Mouse (Mus musculus) forebrain, postnatal 0 days (tissue): ENCODE data around the gene Gm9821. TPM values are rescaled to one million over a fixed set of nuclear protein-coding genes. Genes with fewer than 3 reads are reported as not detected.
A peak's percentile ranks its signal among the peaks of the same experiment; 100 is the strongest.

Experiments used
- ATAC-seq: fragments of 200-750 bp; cut with Nextera tagmentation; 2 replicates; pipeline ENCODE4 v1.8.0; 2017; ENCODE audit warnings: mild to moderate bottlenecking, moderate library complexity
- DNase-seq: peaks from one replicate; pipeline ENCODE4 v3.0.0-alpha.2; 2015
- H3K27ac ChIP-seq: fragments of 300-500 bp; sonication (generic); 2 replicates; pipeline ENCODE4 v1.5.1; 2014; ENCODE audit warnings: low read depth, mild to moderate bottlenecking, antibody characterized with exemption, low read length, moderate library complexity, mixed read lengths
- H3K27me3 ChIP-seq: fragments of 300-500 bp; sonication (generic); 2 replicates; pipeline ENCODE4 v1.6.1; 2014; ENCODE audit warnings: mild to moderate bottlenecking, low read length, mixed read lengths; ENCODE audit not compliant: insufficient read depth
- H3K36me3 ChIP-seq: fragments of 300-500 bp; sonication (generic); 2 replicates; pipeline ENCODE4 v1.6.1; 2014; ENCODE audit warnings: mild to moderate bottlenecking, moderate library complexity; ENCODE audit not compliant: insufficient read depth
- H3K4me1 ChIP-seq: fragments of 300-500 bp; sonication (generic); 2 replicates; pipeline ENCODE4 v1.6.1; 2014; ENCODE audit warnings: antibody characterized with exemption; ENCODE audit not compliant: insufficient read depth
- H3K4me2 ChIP-seq: fragments of 300-500 bp; sonication (generic); 2 replicates; pipeline ENCODE4 v1.6.1; 2014; ENCODE audit warnings: low read depth, mild to moderate bottlenecking, moderate library complexity
- H3K4me3 ChIP-seq: fragments of 300-500 bp; sonication (generic); 2 replicates; pipeline ENCODE4 v1.5.1; 2014; ENCODE audit warnings: low read depth, low read length, mixed read lengths
- H3K9ac ChIP-seq: fragments of 300-500 bp; sonication (generic); 2 replicates; pipeline ENCODE4 v1.6.1; 2014; ENCODE audit warnings: mild to moderate bottlenecking
- H3K9me3 ChIP-seq: fragments of 300-500 bp; sonication (generic); 2 replicates; pipeline ENCODE4 v1.6.1; 2016; ENCODE audit warnings: low read length
- CTCF ChIP-seq: sonication (generic); IDR thresholded peaks from 2 replicates; pipeline ENCODE4 v1.5.1; 2016; ENCODE audit warnings: antibody characterized with exemption, control low read depth, low read depth
- WGBS: fragments of 180-500 bp; shearing (Covaris S2); extraction: QIAGEN DNeasy Blood & Tissue Kit; methylation state at CpG from one replicate; pipeline ENCODE4 v1.1.7; 2014; 5-methylcytosine and 5-hydroxymethylcytosine counted together
- polyA plus RNA-seq: library from polyadenylated mRNA; unstranded; fragments of >200 nt; fragmentation: Nextera tagmentation; extraction: Ambion mirVana; gene quantifications from 2 replicates; pipeline ENCODE4 v1.2.1, GENCODE M21; 2015
- total RNA-seq: library from RNA; depleted of rRNA; stranded (reverse); fragments of >200 nt; gene quantifications from 2 replicates; pipeline ENCODE4 v1.2.3, GENCODE M21; 2014

Gene Gm9821
- total and polyA plus RNA-seq, 2 experiments from 2014 or later: not detected

GRCm38 (mm10) chr2:91973416-91974135, 28.1 kb downstream of the Gm9821 start:
- H3K36me3 ChIP-seq: no peaks in the 10 kb centered on the region
- no peak for DNase-seq
- H3K4me2 ChIP-seq: no peak overlapping the region; the same call in 1 of the 2 replicates
- H3K9ac ChIP-seq: no peak overlapping the region
- ATAC-seq: no peak
- no peak for TF ChIP-seq CTCF
- peaks cover 10% of the 10 kb centered on the region for H3K27me3 ChIP-seq
- H3K27ac ChIP-seq: no peak overlapping the region
- no peaks in the 10 kb centered on the region for H3K9me3 ChIP-seq
- peaks cover 28% of the 10 kb centered on the region for H3K4me1 ChIP-seq
- WGBS: 34% methylated on average over 7 of the region's 7 CpGs
- H3K4me3 ChIP-seq: no peak overlapping the region

- WGBS: 3% methylated on average over 78 of the region's 79 CpGs
- no peak for DNase-seq
- Histone ChIP-seq H3K4me2 (peak within 1 kb of the TSS; percentile 53), H3K9ac (peak within 1 kb of the TSS; percentile 55), H3K27me3 (peaks cover 10% of the 10 kb centered on the region), H3K36me3 (no peaks in the 10 kb centered on the region), H3K9me3 (no peaks in the 10 kb centered on the region), H3K27ac (0 out of 2 replicates have a peak within 1 kb of the TSS, but pooled peaks have one; percentile 21), H3K4me3 (peak within 1 kb of the TSS; percentile 45), H3K4me1 (peaks cover 30% of the 10 kb centered on the region)
- peak; percentile 53 for ATAC-seq
- no peak for TF ChIP-seq CTCF
Observed at GRCm38 (mm10) chr2:91975581-91976541, 30.4 kb downstream of the Gm9821 start, which contains the start of gene Dgkz. Gene Dgkz, minus strand, starts transcription at chr2:91975864.

GRCm38 (mm10) chr2:91977960-91978359, 32.5 kb downstream of the Gm9821 start:
- peaks cover 10% of the 10 kb centered on the region for H3K27me3 ChIP-seq
- ATAC-seq: no peak
- H3K4me1 ChIP-seq: peaks cover 17% of the 10 kb centered on the region
- H3K4me2 ChIP-seq: no peak overlapping the region
- H3K9ac ChIP-seq: no peak overlapping the region
- no peak for TF ChIP-seq CTCF
- H3K27ac ChIP-seq: no peak overlapping the region
- H3K36me3 ChIP-seq: no peaks in the 10 kb centered on the region
- 85% methylated on average over 4 of the region's 4 CpGs for WGBS
- DNase-seq: no peak
- no peak overlapping the region for H3K4me3 ChIP-seq
- no peaks in the 10 kb centered on the region for H3K9me3 ChIP-seq

- Histone ChIP-seq H3K4me2 (no peak overlapping the region), H3K27me3 (peaks cover 10% of the 10 kb centered on the region), H3K27ac (no peak overlapping the region), H3K4me3 (no peak overlapping the region), H3K36me3 (no peaks in the 10 kb centered on the region), H3K4me1 (peaks cover 17% of the 10 kb centered on the region), H3K9me3 (no peaks in the 10 kb centered on the region), H3K9ac (no peak overlapping the region)
- 14% methylated on average over 2 of the region's 2 CpGs for WGBS
- no peak for TF ChIP-seq CTCF
- DNase-seq: no peak
- 0 out of 2 replicates have a peak, but pooled peaks have one; percentile 6 for ATAC-seq
Observed at GRCm38 (mm10) chr2:91978547-91978946, 33.0 kb downstream of the Gm9821 start.

- H3K36me3 ChIP-seq: no peaks in the 10 kb centered on the region
- no peak overlapping the region for H3K4me2 ChIP-seq
- peaks cover 20% of the 10 kb centered on the region for H3K4me1 ChIP-seq
- no peak overlapping the region for H3K9ac ChIP-seq
- H3K9me3 ChIP-seq: no peaks in the 10 kb centered on the region
- peak overlapping the region; percentile 40 for H3K27ac ChIP-seq
- TF ChIP-seq CTCF: no peak
- peaks cover 6% of the 10 kb centered on the region; the same call in 1 of the 2 replicates for H3K27me3 ChIP-seq
- no peak overlapping the region for H3K4me3 ChIP-seq
- no peak for DNase-seq
- ATAC-seq: peak; percentile 21; the same call in 1 of the 2 replicates
- WGBS: 18% methylated on average over 4 of the region's 4 CpGs
Observed at GRCm38 (mm10) chr2:91980245-91980644, 34.7 kb downstream of the Gm9821 start.

GRCm38 (mm10) chr2:91980830-91981229, 35.3 kb downstream of the Gm9821 start:
- Histone ChIP-seq H3K4me3 (no peak overlapping the region), H3K27me3 (0 out of 2 replicates have a peak, but pooled peaks cover 4% of the 10 kb centered on the region), H3K4me2 (no peak overlapping the region), H3K9me3 (no peaks in the 10 kb centered on the region), H3K27ac (no peak overlapping the region), H3K9ac (no peak overlapping the region), H3K36me3 (no peaks in the 10 kb centered on the region), H3K4me1 (peaks cover 16% of the 10 kb centered on the region)
- TF ChIP-seq CTCF: no peak
- WGBS: 59% methylated on average over 5 of the region's 5 CpGs
- DNase-seq: no peak
- no peak for ATAC-seq
